Mouse (Mus musculus): ENCODE measurements at regions not wholly inside any gene's neighbourhood (a gene's known extent, or its start where the extent isn't known, plus 50 kb on each side); places are given as distances from the start of the nearest gene placed in this dataset.

GRCm38 (mm10) chr10:111077632-111078031 is 67.7 kb upstream of the Zdhhc17 start:
- DNase-seq (ENCODE audit: low spot score): no peak

- no peak for DNase-seq (ENCODE audit: low spot score)
These were observed 64.0 kb upstream of the Zdhhc17 start for GRCm38 (mm10) chr10:111073851-111074430.

- DNase-seq (ENCODE audit: low spot score): no peak
These were observed 63.3 kb upstream of the Zdhhc17 start for GRCm38 (mm10) chr10:111073262-111073661.

- no peak for DNase-seq (ENCODE audit: low spot score)
These were observed 62.6 kb upstream of the Zdhhc17 start for GRCm38 (mm10) chr10:111072554-111072909.

- DNase-seq (ENCODE audit: low spot score): no peak
These were observed 62.0 kb upstream of the Zdhhc17 start for GRCm38 (mm10) chr10:111071805-111072553.

- no peak for DNase-seq (ENCODE audit: low spot score)
These were observed 56.2 kb upstream of the Zdhhc17 start for GRCm38 (mm10) chr10:111066146-111066545.

GRCm38 (mm10) chr10:111060626-111061025 is 50.7 kb upstream of the Zdhhc17 start:
- DNase-seq (ENCODE audit: low spot score): no peak

Measured in urinary bladder, postnatal 25 days (tissue).